Mouse (Mus musculus): ENCODE measurements around the gene Tal1. TPM values are rescaled to one million over a fixed set of nuclear protein-coding genes. Genes with fewer than 3 reads are reported as not detected.

Tal1 gene
- total RNA-seq (2015; ENCODE audit: low replicate concordance) (227 and 255 TPM in 2 replicates), total RNA-seq (2017; ENCODE audit: low replicate concordance) (186 and 231 TPM in 2 replicates)

DNA sequence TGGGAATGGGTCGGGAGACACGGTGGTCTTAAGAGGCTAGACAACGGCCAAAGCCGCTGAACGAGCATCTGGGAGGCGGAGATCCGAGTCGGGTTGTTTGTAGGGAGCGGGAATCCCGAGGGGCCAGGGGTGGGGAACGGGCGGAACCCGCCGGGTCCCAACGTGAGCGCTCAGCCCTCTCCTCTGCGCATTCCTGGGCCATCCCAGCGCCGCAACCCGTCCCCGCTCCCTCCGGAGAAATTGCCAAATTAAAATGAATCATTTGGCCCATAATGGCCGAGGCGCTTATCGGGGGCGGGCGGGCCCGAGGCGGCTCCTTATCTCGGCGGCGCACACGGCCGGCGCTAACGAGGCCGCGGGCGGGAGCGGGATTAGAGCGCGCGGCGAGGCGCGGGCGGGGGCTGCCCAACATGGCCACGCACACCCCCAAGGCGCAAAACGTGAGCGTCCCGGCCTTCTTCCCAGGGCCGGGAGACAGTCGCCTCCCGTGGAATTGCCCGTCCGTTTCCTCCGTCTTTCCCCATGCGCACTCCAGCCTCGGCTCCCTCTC, at the start of gene Tal1:
Gene Tal1, plus strand, starts transcription at position 56 of the 550 bp plus-strand sequence.
- ATAC-seq (replicated peaks; ENCODE audit: low FRiP score, poor library complexity, severe bottlenecking) = peak; percentile 52

DNA sequence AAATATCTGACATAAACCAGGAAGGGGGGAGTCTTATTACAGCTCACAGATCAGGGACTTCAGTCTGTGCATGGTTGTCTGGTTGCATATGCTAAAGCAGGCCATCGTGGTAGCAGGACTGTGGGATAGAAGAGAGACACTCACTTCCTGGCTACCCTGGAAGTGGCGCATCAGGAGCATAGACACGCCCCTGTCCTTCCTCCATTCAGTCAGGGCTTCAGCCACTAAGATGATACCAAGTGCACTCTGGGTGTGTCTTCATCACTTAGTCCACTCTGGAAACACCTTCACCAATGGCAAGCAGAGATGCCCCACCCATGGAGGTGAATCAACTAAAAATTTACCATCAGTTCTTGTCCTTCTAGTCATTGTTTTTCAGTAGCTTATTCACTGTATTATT, 42.0 kb upstream of the Tal1 start:
- no peak for ATAC-seq (replicated peaks; ENCODE audit: low FRiP score, poor library complexity, severe bottlenecking)

DNA sequence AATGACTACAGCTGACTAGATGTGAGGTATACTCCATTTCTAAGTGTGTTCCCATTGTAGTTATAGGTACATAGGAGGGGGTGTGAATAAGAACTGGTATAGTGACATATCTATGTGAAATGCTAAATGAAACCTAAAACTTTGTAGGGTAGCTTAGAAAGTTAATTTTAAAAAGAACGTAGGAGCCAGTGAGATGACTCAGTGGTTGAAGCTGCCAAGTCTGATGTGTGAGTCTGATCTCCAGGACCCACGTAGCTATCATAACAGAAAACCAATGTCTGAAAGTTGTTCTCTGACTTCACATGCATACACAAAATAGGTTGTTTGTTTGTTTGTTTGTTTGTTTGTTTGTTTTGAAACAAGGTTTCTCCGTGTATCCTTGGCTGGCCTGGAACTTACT, 36.2 kb upstream of the Tal1 start:
- no peak for ATAC-seq (replicated peaks; ENCODE audit: low FRiP score, poor library complexity, severe bottlenecking)

DNA sequence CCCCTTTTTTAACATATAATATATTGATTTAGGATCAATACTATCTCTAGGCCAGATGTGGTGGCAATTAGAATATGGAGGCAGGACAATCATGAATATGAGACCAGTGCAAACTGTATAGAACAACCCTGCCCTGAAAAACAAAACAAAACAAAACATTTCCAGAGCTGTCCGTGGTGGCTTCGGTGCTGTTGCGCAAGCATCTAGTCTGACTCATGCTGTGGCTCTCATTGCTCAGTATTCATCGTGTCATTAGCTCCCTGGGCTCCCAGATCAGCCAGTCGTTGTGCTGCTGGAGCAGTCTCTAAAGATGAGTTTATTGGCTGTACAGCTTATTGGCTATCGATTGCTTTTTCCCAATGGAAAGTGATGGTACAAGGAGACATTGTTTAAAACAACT, 21.2 kb upstream of the Tal1 start:
- ATAC-seq (replicated peaks; ENCODE audit: low FRiP score, poor library complexity, severe bottlenecking) = no peak

DNA sequence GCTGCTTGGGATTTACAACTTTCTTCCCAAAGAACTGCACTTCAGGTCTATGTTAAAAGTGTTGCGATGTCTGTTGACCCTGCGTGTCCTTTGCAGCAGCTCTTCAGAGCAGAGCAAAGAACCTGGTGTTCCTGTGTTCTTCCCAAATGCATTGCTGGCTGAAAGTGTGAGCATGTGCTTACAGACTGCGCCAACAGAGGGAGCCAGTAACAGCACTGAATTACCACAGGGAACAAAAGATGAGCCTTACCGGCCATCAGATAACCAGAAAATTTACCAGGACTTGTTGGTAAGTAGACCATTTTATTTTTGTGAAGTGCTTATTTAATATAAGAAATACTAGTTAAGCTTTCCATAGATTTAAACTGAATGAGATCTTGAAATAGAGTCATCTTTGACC, 18.0 kb upstream of the Tal1 start:
- ATAC-seq (replicated peaks; ENCODE audit: low FRiP score, poor library complexity, severe bottlenecking) = peak; percentile 87

DNA sequence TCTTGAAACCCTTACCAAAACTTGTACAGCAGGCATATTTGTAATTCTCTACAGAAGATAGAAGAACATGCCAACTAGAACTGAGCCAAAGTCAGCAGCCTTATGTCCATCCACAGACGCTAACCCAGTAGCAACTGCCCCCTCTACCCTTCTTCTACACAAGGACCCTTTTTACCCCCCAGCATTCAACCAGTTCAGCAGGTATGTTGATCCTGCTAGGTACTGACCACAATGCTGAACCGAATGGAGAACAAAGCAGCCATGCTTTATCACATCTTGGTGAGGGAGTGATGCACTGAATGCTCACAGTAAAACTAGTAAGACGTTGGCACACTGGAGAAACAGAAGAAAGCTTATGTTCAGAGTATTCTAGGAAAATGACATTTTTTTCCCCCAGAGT, 10.6 kb upstream of the Tal1 start:
- no peak for ATAC-seq (replicated peaks; ENCODE audit: low FRiP score, poor library complexity, severe bottlenecking)

DNA sequence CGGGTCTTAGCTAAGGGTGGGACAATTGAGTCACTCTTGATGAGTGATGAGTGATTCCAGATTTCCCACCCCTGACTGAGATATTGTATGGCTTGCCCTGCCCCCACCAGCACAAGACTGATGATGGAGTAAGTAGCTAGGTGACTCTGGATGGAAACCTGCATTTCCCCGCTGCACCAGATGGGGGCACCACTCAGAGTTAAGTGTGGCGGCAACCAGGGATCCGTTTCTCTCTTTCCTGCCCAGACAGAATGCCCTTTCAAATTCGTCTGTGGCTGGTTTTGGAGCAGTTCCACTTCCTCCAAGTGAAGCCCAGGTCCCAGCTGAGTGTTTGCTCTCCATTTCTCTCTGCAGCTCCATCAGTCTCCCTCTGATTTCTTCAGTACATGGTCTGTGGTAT, 8.5 kb upstream of the Tal1 start:
- ATAC-seq (replicated peaks; ENCODE audit: low FRiP score, poor library complexity, severe bottlenecking) = peak; percentile 86

DNA sequence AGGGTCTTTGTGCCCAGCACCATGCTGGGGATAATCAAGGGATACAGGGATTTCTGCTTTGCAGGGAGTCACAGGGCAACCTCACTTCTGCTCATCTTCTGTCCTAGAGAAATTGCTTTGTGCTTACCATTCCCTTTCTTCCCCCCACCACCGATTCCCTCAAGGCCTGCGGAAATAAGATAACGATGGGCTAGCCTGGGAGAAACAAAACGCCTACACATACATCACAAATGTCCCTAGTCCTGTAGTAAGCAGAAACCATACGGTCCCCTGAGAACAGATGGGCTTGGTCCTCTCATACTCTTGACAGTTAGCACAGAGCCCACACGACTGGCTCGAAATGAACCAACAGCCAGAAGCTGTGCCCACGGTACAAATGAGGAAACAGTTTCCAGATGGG, 8.0 kb upstream of the Tal1 start:
- peak; percentile 78 for ATAC-seq (replicated peaks; ENCODE audit: low FRiP score, poor library complexity, severe bottlenecking)

DNA sequence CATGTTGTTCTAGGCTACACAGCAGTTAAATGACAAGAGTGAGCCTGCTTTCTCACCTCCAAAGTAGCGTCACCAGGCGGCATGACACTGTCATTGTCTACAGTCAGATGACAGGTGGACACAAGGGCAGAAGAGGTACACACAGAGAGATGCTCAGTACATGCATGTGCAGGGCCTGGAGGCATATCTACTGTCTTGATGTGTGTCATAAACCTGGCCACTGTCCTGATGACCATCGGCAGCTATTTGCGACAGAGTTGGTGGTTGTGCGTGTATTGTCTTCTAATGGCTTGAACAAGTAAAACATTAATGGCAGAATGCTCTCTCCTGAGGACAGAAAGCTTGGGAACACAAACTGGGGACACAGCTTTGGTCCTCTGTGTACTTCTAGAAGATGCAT, 5.0 kb upstream of the Tal1 start:
- no peak for ATAC-seq (replicated peaks; ENCODE audit: low FRiP score, poor library complexity, severe bottlenecking)

DNA sequence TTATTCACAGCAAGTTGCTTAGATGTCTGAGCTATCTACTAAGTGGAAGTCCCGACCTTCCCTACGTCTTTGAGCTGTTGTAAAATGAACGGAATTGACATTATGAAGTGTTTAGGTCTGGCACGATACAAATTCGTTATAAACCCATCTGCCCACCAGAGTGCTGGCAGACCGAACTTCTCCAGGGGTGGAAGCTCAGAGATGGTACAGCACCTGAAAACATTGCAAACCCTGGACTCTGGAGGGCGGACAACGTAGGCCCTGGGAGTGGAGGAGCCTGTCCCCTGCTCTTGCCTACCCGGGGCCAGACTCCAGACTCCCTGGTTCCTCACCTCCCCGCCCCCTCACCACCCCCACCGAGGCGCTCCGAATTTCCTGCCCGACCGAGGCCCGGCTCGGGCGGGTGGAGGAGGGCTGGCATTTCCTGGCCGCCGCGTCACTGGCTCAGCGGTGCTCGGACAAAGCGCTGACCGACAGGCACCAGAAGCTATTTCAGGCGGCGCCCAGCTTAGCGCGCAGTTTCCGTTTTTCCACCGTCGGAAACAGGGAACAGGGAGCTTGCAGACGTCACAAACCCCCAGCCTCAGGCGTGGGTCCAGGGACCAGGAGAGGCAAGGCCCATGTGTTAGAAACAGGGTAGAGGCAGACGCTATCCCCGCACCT, 3.8 kb upstream of the Tal1 start:
- ATAC-seq (replicated peaks; ENCODE audit: low FRiP score, poor library complexity, severe bottlenecking) = peak; percentile 31; the same call in 1 of the 2 replicates

DNA sequence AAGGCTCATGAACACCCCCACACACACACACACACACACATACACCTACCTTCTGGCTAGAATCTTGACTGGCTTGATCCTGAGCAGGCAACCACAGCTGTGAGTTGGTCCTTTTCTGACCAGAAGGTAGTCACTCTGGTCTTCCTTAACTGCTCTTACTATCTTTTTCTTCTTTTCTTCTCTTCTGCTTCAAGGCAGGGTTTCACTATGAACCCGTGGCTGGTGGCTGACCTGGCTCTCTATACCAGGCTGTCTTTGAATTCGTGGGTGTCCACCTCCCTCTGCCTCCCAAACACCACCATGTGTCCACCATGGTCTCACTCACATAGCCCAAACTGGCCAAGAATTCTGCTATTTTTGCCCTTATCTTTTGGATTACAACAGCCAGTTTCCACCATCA, 1.2 kb upstream of the Tal1 start:
- no peak for ATAC-seq (replicated peaks; ENCODE audit: low FRiP score, poor library complexity, severe bottlenecking)

DNA sequence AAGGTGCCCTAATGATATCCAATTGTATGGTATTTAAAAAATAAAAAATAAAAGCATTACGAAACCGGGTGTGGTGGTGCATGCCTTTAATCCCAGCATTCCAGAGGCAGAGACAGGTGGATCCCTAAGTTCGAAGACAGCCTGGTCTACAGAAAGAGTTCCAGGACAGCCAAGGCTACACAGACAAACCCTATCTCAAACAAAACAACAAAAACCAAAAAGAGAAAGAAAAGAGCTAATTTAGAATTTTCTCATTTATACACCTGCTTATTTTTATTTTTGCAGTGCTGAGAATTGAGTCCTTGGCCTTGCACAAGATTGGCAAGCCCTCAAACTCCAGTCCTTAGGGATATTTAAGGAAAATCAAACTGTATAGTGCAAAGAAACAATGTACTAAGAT, 535 bp upstream of the Tal1 start:
- ATAC-seq (replicated peaks; ENCODE audit: low FRiP score, poor library complexity, severe bottlenecking) = no peak

DNA sequence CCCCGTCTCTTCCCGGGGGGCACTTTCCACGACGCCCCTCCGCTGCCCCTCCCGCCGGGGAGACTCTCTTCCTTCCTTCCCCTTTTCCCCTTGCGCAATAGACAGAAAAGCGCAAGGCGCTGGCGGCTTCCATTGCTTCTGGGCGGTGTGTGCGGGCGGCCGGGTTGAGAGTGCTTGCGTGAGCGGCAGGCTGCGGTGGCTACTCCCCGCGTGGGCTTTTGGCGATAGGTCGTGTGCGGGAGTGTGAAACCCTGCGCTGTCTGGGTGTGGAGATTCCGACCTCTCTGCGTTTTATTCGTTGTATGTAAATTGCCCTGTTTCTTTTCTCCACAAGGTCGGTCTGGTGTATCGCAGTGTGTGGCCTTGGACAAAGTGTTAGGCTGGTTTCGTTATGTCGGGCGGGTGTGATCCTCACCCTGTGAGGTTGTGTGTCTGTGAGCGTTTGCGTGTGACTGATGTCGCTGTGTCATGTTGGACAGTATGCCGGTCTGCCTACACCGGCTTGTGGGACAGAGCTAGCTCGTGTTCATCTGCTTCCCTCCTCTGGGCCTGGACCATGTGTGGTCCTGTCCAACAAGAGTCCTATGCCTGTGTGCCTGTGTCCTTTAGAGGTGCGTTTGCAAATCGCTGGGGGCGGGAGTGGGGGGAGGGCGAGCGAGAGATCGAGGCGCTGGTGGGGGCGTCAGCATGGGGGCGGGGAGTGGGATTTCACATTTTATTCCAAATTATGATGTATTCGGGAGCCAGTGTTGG, 871 bp downstream of the Tal1 start:
- peak; percentile 31 for ATAC-seq (replicated peaks; ENCODE audit: low FRiP score, poor library complexity, severe bottlenecking)

DNA sequence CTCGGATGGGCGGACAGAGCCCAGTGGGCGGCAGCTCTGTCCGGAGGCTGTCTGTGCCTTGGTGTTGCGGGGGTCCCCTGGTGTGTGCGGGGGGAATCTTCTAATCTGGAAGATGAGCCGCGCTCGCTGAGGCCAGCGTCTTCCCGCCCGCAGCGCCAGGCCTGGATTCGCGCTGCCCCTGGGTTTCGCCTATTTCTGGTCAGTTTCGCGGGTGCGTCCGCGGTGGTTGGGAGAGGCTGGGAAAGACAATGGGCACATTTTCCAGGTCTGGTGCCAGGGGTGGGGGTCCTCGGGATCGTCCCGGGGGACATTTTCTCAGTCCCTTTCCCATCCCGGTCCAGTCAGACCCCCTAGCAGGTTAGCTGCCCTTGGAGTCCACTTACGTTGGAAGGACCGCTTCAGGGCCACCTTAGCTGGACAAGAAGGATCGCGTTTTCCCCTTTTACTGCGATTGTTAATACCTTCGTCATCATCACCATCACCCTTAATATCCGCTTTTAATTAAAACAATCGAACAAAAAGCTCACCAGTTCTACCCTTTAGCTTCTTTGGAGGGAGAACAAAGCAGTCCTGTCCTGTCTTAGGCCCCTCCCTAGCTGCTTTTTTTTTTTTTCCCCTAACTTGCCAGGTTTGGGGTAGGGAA, 1.6 kb downstream of the Tal1 start:
- no peak for ATAC-seq (replicated peaks; ENCODE audit: low FRiP score, poor library complexity, severe bottlenecking)

DNA sequence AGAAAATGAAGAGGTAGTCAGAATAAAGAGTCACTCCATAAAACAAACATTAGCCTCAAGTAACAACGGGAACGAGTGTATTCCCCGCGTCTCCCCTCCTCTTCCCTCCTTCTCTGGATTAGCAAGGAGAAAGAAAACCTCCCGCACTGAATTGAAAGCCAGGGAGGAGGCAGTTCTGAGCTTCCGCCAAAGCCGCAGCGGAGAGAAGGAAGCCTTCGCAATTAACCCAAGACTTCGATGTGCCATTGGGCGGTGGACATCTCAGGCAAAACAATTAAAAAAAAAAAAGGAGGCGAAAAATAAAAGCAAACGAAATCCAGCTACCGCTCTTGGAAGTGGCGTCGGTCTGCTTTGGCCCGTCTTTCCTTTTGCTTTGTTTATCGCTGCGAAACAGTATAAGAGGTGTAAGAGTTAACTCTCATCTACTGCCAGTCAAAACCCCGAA, 2.1 kb downstream of the Tal1 start:
- no peak for ATAC-seq (replicated peaks; ENCODE audit: low FRiP score, poor library complexity, severe bottlenecking)

DNA sequence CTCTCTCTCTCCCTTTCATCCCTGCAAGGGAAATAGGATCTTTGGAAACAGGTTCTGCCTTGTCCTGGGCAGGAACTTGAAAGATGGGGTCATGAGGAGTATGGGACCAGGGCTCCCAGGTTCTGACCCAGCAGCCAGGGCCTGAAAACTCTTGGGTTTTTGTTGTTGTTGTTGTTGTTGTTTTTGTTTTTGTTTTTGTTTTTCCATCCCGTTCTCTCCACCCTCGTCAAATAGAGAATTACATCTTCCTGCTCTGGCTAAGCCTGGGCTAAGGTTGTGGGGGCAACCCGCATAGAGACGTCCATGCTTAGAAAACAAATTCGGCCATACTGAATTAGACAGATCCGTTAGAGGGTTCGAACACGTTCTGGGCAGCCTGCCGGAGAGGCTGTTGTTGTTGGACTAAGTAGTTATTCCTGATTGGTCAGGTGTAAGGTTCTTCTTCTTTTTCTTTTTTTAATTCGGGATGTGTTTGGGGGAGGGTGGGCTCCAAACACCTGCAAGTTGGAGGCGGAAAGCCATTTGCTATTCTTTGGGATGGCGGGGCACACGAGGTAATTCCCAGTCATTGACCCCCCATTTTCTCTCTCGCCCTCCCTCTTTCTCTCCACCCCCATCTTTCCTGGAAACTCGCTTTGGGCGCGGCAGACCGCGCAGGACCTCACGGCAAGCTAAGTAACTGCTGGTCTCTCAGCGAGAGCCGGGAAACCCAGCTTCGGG, 2.8 kb downstream of the Tal1 start:
- ATAC-seq (replicated peaks; ENCODE audit: low FRiP score, poor library complexity, severe bottlenecking) = peak; percentile 39

DNA sequence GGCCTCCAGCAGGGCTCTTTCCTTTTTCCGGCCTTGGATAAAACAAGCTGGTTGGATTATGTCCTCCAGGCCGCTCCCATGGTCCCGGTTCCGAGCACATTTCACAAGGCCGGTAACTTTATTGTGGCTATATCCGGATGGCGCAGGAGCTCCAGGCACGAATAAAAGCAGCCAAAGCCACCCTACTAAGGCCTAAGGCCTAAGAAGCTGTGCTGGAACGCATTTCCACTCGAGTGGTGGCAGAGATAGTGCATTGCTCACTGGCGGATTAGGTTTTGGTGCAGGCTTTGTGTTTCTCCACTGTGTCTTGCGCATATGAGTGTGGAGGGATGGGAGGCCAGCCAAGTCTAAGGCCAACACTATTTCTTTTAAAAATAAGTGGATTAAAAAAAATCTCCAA, 3.6 kb downstream of the Tal1 start:
- no peak for ATAC-seq (replicated peaks; ENCODE audit: low FRiP score, poor library complexity, severe bottlenecking)

DNA sequence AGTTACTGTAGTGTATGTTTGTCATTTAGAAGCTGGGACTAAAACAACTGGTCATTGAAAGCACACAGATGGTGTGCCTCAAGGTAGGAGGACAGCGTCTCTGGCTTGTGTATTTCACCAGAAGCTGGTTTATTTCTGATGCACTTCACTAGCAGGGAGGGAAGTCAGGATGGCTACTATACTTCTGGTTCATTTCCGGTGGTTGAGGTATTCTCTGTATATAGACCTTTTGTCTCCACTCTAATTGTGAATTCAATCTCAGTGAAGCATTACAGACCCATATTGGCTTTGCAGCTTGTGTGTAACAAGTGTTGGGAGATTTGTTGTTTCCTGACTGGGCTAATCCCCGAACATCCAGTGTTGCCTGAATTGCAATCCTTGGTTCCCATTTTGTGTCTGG, 4.5 kb downstream of the Tal1 start:
- ATAC-seq (replicated peaks; ENCODE audit: low FRiP score, poor library complexity, severe bottlenecking) = no peak

DNA sequence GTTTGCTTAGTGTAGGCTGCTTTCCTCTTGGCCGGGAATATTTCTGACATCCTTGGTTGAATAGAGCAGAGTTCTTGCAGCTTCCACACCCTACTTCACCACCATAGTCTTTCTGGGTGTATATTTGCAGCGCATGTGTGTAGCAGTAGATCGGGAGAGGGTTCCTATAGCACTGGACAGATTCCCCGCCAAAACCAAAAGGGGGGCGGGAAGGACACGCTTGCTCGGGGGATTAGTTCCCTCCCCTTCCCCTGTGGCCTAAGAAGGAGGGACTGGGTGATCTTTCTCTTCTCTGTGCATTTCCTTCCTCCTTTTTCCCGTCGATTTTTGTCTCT, 6.3 kb downstream of the Tal1 start:
- no peak for ATAC-seq (replicated peaks; ENCODE audit: low FRiP score, poor library complexity, severe bottlenecking)

DNA sequence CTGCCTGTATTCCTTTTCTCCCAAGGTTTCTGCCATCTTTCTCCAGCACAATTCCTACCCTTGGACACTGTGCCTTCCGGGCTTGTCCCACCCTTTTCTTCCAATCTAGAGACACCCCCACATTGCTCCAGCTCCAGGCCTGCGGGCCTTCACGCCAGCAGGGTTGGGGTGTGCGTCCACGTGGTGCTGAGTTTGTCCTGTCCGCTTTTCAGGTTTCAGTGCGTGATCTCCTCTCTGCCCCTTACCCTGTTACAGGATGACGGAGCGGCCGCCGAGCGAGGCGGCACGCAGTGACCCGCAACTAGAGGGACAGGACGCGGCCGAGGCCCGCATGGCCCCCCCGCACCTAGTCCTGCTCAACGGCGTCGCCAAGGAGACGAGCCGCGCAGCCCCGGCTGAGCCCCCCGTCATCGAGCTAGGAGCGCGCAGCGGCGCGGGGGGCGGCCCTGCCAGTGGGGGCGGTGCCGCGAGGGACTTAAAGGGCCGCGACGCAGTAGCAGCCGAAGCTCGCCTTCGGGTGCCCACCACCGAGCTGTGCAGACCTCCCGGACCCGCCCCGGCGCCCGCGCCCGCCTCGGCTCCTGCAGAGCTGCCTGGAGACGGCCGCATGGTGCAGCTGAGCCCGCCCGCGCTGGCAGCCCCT, 6.8 kb downstream of the Tal1 start:
- ATAC-seq (replicated peaks; ENCODE audit: low FRiP score, poor library complexity, severe bottlenecking) = no peak
